Mouse (Mus musculus) spleen, postnatal 36 days (tissue): Measurements from ENCODE around the gene Stk38l.

Source experiments
- DNase-seq, 2 experiments: peaks; one replicate each; pipeline ENCODE4 v3.0.0; 2022; ENCODE audit warnings: low spot score in 2 of 2, mixed read lengths in 1 of 2

Stk38l gene

GRCm38 (mm10) chr6:146724581-146725383 lies at the start of gene Stk38l:
TSS of gene Stk38l (plus strand) at chr6:146724995.
- peak; percentile 91 to 93 for DNase-seq

- no peak for DNase-seq
Measured at GRCm38 (mm10) chr6:146676904-146677303, 47.9 kb upstream of the Stk38l start.

GRCm38 (mm10) chr6:146678136-146679070 lies 46.4 kb upstream of the Stk38l start:
- no peak for DNase-seq

- DNase-seq, result no peak
Measured at GRCm38 (mm10) chr6:146683881-146684280, 40.9 kb upstream of the Stk38l start.

- DNase-seq, result peak in 1 of 2 experiments; percentile 22
Measured at GRCm38 (mm10) chr6:146685781-146686308, 39.0 kb upstream of the Stk38l start.

- DNase-seq, result no peak
Measured at GRCm38 (mm10) chr6:146686463-146687196, 38.2 kb upstream of the Stk38l start.

- no peak for DNase-seq
Measured at GRCm38 (mm10) chr6:146688010-146688409, 36.8 kb upstream of the Stk38l start.

GRCm38 (mm10) chr6:146688861-146689260 lies 35.9 kb upstream of the Stk38l start:
- peak; percentile 13 to 33 for DNase-seq

GRCm38 (mm10) chr6:146697767-146698166 lies 27.0 kb upstream of the Stk38l start:
- DNase-seq, result no peak

- DNase-seq, result no peak
Measured at GRCm38 (mm10) chr6:146698376-146698775, 26.4 kb upstream of the Stk38l start.

GRCm38 (mm10) chr6:146700461-146700860 lies 24.3 kb upstream of the Stk38l start:
- DNase-seq, result no peak

- no peak for DNase-seq
Measured at GRCm38 (mm10) chr6:146702126-146702881, 22.5 kb upstream of the Stk38l start.

GRCm38 (mm10) chr6:146703351-146703750 lies 21.4 kb upstream of the Stk38l start:
- DNase-seq, result no peak

- no peak for DNase-seq
Measured at GRCm38 (mm10) chr6:146705631-146706030, 19.2 kb upstream of the Stk38l start.

- DNase-seq, result no peak
Measured at GRCm38 (mm10) chr6:146719606-146720005, 5.2 kb upstream of the Stk38l start.

GRCm38 (mm10) chr6:146723805-146724204 lies 990 bp upstream of the Stk38l start:
- DNase-seq, result no peak

GRCm38 (mm10) chr6:146725384-146725791 lies 593 bp downstream of the Stk38l start:
- DNase-seq, result peak; percentile 19 to 24

GRCm38 (mm10) chr6:146731031-146731430 lies 6.2 kb downstream of the Stk38l start:
- no peak for DNase-seq

- no peak for DNase-seq
Measured at GRCm38 (mm10) chr6:146731692-146732091, 6.9 kb downstream of the Stk38l start.

- DNase-seq, result no peak
Measured at GRCm38 (mm10) chr6:146732232-146732631, 7.4 kb downstream of the Stk38l start.

GRCm38 (mm10) chr6:146732676-146733075 lies 7.9 kb downstream of the Stk38l start:
- no peak for DNase-seq
